Mouse (Mus musculus): ENCODE results near the gene Fhit.
A peak's percentile ranks its signal among the peaks of the same experiment; 100 is the strongest.

The Fhit gene

DNA sequence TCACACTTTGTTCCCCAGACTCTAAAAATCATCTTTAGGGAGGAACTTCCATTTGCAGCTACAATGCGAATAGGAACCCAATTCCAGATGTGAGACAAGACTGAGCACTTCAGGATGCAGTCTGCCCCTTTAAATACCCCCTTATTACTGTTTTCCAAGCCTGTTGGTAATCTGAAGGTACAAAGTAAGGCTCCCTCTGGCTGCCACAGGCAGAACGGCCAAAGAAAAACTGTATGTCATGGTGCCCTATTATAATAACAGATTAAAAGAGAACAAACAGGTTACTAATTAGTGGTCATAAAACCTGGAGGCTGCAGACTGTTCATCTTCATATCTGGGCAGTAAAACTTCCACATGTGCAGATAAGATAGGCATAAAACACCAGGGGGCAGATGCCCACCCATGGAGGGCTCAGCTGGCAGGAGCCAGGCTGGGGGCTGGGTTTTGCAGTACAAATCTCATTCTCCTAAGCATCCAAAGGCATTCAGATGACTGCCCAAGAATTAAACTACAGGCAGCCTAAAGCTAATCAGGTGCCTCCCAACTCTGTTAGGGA is 1439.8 kb downstream of the Fhit start:
- DNase-seq (ENCODE audit: extremely low spot score, low read depth, low spot score), result peak; percentile 3

DNA sequence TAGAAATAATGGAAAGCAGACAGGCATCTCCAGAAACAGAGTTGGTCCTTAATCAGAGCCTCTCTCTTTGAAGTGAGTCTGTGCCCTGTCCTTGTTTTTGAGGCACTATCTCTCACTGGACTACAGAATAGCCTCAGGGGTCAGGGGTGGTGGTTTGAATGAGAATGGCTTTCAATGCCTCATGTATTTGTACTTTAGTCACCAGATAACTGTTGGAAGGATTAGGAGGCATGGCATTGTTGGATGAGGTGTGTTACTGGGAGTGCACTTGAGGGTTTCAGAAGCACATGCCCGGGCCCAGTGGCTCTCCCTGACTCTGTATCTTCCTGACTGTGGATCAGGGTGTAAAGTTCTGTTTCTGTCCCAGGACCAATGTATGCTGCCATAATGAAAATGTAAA is 1463.2 kb downstream of the Fhit start:
- no peak for DNase-seq (ENCODE audit: extremely low spot score, low read depth, low spot score)

DNA sequence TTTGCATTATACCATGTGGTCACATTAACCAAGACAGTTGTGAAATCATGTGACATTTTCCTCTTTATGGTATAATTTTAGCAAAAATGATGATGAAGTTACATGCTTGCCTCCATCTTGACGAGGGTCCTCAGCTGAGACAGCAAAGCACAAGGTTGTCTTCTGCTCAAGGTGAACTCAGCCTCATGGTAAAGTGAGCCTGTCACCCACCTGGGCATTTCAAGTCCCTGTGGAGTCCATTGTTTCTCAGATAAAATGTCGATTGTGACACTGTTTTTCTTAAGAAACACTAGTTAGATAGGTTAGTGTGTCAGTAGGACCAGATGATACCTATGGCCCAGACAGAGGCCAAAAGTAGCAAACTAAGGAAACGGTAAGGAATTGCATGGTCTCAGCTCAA is 1464.7 kb downstream of the Fhit start:
- no peak for DNase-seq (ENCODE audit: extremely low spot score, low read depth, low spot score)

DNA sequence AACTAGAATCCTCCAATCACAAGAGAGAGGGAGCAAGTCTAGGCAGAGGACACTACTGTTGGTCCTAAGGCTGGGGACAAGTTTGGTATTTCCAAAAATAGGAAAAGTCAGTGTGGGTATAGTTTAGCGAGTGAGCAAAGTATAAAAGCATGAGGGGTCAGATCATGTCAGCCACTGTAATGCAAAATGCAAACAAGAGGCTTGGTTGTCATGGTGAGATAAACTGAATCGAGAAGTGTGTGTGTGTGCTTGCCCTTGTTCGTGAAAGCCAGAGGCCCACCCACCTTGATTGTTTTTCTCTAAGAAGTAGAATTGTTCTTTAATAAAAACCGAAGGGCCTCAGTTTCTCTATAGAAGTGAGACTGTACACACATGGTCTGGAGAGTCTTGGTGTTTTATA is 1465.8 kb downstream of the Fhit start:
- no peak for DNase-seq (ENCODE audit: extremely low spot score, low read depth, low spot score)

DNA sequence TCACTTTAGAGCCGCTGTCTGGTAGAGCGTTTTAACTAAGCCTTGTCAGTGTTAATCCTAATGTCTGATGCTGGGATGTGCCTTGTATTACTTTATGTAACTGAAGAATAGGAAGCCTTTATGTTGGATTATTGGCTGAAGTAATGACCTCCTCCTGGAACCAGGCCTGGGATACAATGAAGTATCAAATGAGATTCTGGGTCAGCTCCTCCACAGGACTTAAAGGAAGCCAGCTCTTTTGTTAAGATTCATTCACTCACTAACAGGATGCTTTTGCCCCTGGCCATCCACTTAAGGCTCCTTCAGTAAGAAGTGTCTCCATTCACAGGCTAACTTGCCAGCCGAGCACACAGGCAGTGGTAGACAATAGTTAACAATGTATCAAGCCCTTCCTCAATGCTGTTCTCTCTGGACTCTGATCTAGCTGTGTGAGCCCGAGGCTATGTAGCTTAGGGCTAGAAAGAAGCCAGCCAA is 1466.6 kb downstream of the Fhit start:
- DNase-seq (ENCODE audit: extremely low spot score, low read depth, low spot score), result no peak

DNA sequence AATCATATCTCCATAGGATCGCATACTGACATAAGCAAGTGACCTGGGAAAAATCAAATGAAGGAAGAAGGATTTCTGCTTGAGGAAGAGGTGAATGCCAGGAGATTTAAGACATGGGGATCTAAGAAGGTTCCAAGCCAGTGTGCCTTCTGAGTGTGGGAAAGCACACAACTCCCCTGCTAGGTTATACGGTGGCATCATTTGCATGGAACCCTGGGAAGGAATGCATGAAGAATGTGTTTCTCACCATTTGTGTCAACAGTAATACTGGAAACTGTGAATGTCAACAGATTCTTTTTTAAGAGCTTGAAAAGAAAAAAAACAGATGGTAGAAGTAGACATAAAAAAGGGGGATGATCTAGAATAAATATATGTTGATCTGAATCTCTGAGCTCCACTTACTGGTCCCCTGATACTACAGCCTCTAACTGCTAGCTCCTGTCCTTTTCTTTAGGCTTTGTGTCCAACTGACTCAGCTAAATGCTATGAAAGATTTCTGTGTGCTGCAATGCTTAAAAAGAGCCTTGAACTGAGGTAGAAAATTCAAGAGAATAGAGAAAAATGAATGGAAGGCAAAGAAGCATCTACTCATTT is 1473.1 kb downstream of the Fhit start:
- DNase-seq (ENCODE audit: extremely low spot score, low read depth, low spot score), result no peak

DNA sequence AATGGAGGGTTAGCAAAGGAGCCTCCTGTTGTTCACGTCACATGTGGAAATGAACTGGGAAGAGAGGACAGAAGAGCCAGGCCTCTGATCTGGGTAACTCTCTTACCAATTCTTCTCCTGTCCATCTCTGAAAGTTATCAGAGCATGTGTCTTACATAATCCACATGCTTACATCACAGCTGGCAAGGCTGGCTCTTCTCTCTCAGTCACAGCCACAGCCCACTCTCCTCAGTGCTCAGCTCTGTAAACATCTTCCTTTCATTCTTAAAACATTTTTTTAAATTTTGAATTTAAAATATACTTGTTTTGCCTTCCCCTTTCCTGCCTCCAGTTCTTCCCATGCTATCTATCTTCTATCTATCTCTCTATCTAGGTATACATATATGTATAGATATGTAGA is 1477.5 kb downstream of the Fhit start:
- no peak for DNase-seq (ENCODE audit: extremely low spot score, low read depth, low spot score)

DNA sequence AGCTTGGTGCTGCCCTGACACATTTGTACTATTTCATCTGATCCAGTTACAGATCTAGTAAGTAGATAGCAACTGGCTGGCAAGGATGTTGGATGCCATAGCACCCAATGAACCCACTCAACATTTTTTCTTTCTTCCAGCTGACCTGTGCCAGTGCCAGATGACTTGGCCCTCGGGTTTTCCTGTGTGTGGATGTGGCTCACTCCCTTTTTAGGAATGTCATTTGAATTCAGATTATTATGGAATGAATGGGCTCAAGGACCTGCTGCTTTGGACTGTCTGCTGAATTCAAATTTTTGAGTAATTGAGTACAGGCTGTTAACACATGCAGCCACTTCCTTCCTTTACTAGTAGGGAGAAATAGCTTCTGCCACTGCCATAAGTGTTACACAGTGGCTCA is 1489.1 kb downstream of the Fhit start:
- no peak for DNase-seq (ENCODE audit: extremely low spot score, low read depth, low spot score)

DNA sequence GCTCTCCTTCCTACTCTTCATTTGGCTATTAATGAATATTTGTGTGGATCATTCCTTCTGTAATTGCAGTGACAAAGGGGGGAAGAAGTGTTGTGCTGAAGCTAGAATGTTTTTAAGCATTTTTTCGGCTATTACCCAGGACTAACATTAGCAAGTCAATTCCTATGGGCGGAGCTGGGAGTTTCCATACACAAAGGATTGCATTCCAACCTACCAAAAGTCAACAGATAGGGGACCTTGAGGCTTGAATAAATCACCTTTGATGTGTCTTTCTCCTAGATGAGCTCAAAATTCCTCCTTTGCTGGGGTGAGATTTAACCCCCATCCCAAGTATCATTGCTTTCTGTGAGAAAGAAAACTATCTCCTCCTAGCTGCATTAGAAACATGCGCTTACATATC is 1490.1 kb downstream of the Fhit start:
- DNase-seq (ENCODE audit: extremely low spot score, low read depth, low spot score), result no peak

DNA sequence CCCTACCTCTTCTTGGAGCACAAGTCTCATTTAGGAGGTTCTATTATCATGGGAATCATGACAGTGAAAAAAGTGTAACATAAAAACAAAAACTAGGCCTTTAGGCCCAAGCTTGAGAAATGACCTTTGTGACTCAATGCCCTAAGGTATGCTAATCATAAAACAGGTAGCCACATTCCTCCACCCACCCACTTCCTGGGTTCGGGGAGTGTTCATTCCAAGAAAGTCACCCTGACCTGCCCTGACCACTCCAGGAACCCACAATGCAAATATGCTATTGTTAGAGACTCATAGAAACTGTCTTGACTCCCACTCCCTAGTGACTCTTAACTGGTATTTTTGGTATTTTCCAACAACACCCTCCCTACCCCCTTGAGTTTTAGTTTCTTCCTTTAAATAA is 1492.1 kb downstream of the Fhit start:
- DNase-seq (ENCODE audit: extremely low spot score, low read depth, low spot score), result no peak

DNA sequence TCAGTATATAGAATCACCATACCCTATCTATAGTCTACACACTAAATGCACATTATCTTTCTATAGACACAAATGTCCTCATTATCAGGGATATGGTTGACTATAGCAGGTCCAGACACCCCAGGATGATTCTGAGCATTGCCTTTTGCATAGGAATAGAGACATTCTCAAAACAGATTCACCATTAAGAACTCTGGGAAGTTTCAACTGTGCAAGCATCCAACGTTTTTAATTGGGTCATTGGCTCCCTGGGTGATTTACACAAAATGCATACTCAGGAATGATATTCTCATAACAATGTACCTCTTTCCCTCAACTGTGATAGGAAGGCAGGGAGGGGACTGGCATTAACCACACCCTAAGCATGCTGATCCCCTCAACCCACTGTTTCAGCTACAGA is 1503.4 kb downstream of the Fhit start:
- no peak for DNase-seq (ENCODE audit: extremely low spot score, low read depth, low spot score)

DNA sequence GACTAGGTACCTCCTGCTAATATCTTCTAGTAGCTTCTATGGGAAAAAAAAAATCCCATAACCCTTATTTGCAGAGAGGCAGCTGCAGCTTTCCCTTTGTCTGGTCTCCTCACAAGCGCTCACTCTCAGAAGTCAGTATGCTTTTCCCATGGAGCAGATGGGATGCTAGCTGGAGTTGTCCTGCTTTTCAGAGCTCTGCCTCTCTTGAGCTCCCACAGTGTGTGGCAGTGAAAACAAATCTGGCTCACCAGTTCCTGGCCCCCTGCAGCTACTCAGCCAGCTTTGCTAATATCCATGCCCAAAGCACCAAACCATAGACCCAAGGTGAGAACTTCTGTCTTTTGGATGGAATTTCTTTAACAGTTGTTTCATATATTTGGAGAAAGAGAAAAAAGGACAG is 1510.4 kb downstream of the Fhit start:
- DNase-seq (ENCODE audit: extremely low spot score, low read depth, low spot score), result no peak

DNA sequence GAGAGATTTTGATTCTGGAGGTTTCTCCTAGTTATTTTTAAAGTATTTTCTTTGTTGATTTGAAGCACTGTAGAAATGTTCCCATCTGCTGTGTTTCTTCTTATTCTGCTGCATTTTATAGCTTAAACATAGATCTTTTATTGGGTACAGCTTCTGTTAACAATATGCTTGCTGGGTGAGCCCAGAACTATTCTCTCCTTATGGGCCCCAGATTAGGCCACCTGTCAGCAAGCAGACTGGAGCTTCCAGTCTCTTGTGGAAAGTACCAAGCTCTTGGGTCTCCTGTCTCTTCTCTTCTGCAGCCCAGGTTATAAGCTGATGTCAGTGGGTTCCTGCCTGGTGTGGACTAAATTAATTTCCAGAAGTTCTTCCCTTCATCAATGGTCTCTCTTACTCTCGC is 1513.4 kb downstream of the Fhit start:
- no peak for DNase-seq (ENCODE audit: extremely low spot score, low read depth, low spot score)

DNA sequence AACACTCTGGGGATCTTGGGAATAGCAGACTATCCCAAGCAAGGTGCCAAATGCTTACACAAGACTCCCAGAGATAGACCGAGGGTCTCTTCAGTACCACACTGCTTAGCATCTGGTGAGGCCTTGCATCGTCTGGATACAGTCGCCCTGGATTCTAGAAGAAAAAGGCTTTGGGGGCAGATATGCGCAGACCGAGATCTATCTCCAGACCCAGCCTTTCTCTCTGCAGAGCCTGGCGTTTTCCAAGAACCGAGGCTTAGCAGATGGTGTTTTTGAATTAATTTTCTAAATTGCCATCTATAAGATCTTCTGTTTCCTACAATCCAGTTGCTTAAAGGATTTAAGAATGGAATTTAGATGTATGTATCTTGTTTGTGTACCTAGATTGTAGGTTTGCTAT is 1515.6 kb downstream of the Fhit start:
- no peak for DNase-seq (ENCODE audit: extremely low spot score, low read depth, low spot score)

DNA sequence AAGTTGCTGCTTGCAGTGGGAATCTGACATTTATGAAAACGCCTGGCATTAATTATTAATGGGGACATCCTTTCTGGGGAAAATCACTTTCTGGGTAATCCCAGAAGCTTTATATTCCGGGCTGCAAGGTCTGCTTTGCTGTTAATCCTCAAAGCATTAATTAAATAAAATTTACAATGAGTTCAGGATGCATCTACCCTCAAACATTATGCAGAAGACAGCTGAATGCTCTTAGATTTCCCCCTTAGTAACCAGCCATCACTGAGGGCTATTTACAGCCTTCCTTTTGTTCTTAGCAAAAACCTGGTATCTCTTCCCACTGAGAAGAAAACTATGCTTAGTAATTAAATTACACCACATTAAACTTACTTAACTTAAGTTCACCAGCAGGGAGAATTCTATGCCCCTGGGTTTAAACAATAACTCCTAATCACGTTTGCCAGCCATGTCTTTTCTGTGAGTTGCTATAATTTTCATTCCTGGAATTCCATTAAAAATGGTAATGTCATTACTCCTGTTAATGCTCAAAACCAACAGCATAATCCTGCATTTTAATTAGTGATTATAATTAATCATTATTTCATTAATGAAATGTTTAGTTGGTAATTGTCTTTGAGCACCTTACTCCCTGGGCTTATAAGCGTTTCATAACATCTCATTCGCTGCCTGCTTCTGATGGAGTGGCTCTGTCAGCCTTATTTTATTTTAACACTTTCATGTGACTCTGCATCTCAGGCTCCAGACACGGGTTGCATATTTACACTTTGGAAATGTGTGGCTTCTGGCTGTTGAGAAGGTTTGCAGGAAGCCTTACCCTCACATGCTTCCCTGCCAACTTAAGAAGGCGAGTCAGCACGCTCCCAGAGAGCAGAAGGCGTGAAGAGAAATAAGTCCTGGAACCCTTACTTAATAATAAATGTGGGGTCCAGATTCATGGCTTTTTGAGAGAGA is 1517.3 kb downstream of the Fhit start:
- DNase-seq (ENCODE audit: extremely low spot score, low read depth, low spot score), result no peak

DNA sequence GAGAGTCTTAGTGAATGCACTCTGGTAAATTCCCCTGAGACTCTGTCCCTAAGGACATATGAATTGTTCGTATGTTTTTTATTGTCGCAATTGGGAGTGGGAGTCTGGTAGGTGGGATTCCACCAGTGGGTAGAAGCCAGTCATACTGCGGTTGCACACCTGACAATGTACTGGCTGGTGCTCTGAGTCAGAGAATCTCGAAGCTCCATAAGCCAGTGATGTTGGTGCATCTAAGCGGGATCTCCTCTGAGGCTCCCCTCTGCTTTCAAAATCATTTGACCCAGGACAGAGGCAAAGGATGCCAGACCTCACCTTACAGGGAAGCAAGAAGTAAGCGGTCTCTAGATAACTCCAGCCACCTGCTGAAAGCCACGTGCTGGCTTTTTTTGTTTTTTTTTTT is 1518.1 kb downstream of the Fhit start:
- DNase-seq (ENCODE audit: extremely low spot score, low read depth, low spot score), result no peak

DNA sequence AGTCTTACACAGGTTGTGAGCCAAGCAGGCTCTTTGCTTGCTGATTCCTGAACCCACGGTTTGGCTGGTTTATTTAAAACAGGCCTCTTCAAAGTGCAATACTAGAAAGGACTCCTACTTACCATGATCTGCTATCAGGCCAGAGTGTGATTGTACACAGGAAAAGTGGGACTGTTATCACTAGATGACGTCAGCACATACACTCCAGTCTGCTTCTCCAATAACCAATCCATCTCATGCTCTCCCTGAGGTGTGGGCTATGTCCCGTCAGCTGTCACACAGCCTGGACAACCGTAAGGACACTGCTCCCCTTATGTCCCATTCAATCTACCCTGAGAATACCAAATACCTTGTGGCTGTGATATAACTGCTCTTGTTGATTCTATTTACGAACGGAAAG is 1519.2 kb downstream of the Fhit start:
- no peak for DNase-seq (ENCODE audit: extremely low spot score, low read depth, low spot score)

DNA sequence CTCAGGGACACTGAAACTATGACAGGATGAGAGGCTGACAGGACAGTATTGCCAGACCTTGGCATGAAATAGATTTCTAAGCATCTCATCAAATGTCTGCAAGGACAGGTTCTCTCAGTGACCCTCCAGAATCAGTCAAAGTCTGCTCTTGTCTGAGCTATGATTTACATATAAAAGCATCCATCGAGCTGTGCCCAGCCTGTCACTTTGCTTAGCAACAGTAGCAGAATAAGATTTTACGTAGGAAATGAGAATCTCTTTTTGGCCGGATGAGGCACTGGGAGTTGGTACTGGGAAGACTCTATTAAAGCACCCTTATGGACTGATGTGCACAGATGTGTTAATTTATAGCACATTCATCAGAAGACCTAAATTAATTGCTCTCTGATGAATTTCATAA is 1519.8 kb downstream of the Fhit start:
- DNase-seq (ENCODE audit: extremely low spot score, low read depth, low spot score), result no peak

DNA sequence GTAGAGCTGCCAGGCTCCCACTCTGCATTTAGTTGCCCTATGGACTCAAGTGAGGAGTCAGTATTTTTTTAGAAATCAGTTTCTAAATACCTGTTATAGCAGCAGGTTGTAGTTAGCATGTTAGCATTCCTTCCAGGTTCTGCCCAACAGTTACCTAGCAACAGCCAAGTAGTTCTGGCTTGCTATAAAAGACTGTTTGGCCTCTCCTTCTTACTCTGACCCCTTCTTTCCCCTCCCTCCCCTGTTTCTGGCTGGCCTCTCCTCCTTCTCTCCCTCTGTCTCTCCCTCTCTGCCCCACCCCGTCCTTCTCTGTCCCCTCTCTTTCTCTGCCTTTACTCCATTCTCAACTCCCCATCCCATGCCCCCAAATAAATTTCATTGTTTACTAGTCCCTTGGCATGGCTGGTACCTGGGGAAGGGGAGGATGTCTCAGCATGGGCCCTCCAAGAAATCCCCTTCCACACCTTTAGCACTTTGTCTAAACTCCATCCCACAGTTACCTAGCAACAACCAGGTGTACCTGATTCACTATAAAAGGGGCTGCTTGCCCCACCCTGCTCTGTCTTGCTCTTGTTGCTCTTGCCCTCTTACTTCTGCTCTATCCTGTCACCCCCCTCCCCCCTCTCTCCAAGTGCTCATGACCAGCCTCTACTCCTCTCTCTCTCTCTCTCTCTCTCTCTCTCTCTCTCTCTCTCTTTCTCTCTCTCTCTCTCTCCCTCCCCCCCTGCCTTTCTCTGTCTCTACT is 1527.4 kb downstream of the Fhit start:
- no peak for DNase-seq (ENCODE audit: extremely low spot score, low read depth, low spot score)

DNA sequence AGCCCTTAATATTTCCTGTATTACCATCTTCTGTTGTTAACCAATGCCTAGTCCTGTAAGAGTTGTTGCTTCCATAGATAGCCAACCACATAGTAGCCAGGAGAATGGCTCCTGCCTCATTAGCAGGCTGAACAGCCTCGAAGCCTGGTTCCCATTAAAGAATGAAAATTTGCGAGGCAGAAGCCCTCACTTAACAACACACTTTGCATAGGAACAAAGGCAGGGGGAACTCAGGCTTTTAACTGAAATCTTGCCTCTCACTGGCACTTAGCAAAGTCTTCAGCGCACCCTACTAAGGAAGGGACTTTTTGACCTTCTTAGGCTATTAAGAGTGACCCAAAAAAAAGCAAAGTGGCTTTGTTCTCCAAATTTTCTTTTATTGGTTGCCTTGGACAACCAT is 1529.3 kb downstream of the Fhit start:
- peak; percentile 61 for DNase-seq (ENCODE audit: extremely low spot score, low read depth, low spot score)

DNA sequence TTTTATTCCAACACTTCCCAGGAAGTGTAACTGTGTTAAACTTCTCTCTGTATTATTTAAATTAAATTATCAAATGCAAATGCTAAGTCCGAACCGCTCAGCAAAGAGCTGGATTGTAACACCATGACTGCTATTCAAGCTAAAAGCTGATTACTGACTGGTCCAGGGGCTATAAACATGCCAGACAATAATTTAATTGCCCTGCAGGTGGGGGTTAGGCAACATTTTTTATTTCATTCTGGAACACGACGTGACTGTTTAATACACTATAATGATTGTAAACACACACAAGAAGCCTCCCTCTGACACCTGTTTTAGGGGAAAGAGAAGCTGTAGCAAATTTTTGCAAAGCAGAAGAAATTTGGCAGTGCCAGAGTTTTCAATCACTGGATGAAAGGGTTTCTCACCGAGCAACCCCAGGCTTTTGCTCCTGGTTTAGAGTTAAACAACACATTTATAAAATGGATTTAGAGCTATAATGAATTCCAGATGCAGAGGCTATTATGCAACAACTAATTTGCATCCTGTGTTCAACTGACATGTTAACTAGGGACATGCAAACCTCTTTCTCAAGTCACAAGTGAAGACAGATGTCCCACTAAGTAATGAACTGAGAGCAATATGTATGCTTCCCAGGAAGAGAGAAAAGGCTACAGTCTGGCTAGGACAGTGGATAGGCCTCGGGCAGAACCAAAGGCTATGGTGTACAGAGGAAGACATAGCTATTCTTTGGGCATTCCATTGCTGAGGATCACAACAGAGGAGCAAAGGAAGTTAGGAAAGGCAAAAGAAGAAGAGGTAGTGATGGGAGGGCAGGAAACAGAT is 1538.4 kb downstream of the Fhit start:
- peak; percentile 91 for DNase-seq (ENCODE audit: extremely low spot score, low read depth, low spot score)

Data from hindlimb bud, embryonic 11.5 days (tissue).